Mouse (Mus musculus) brown adipose tissue, adult 24 weeks (tissue): ENCODE measurements around the gene Orm2. TPM values are rescaled to one million over a fixed set of nuclear protein-coding genes. Genes with fewer than 3 reads are reported as not detected.

Experiments used
- H3K27ac ChIP-seq: fragments of 200-500 bp; replicated peaks from 2 replicates; pipeline ENCODE4 v1.5.1; 2012; ENCODE audit warnings: low read depth, mild to moderate bottlenecking, low read length
- H3K4me1 ChIP-seq: fragments of 200-500 bp; 2 replicates; pipeline ENCODE4 v1.6.1; 2012; ENCODE audit warnings: low read length, mixed read lengths; ENCODE audit not compliant: control insufficient read depth, insufficient read depth, insufficient read length
- H3K4me3 ChIP-seq: fragments of 200-500 bp; 2 replicates; pipeline ENCODE4 v1.5.1; 2012; ENCODE audit warnings: low read depth, mild to moderate bottlenecking, low read length, moderate library complexity; ENCODE audit not compliant: insufficient read depth
- polyA plus RNA-seq: library from polyadenylated mRNA; stranded (reverse); fragments of >200 nt; gene quantifications from 2 replicates; pipeline ENCODE4 v1.2.4, GENCODE M21; 2012; ENCODE audit not compliant: missing spikeins, insufficient read depth, insufficient read length

Gene Orm2
- polyA plus RNA-seq, 1 experiment, result 1.3 TPM

- H3K4me1 ChIP-seq, result peaks cover 10% of the 10 kb centered on the region
- H3K27ac ChIP-seq, result peak overlapping the region; percentile 31; the same call in 1 of the 2 replicates
- H3K4me3 ChIP-seq, result no peak overlapping the region
Measured at GRCm38 (mm10) chr4:63356981-63357570, 5.2 kb upstream of the Orm2 start.

GRCm38 (mm10) chr4:63359861-63360260 lies 2.4 kb upstream of the Orm2 start:
- Histone ChIP-seq H3K27ac (no peak overlapping the region), H3K4me3 (no peak overlapping the region)

GRCm38 (mm10) chr4:63368577-63368976 lies 6.3 kb downstream of the Orm2 start:
- no peaks in the 10 kb centered on the region for H3K4me1 ChIP-seq
- no peak overlapping the region for H3K4me3 ChIP-seq
- H3K27ac ChIP-seq, result no peak overlapping the region

More at GRCm38 (mm10) chr4:63359861-63360260, 2.4 kb upstream of the Orm2 start:
- H3K4me1 ChIP-seq, result peaks cover 10% of the 10 kb centered on the region

- no peak overlapping the region for H3K4me3 ChIP-seq
- H3K27ac ChIP-seq, result no peak overlapping the region
- no peaks in the 10 kb centered on the region for H3K4me1 ChIP-seq
Measured at GRCm38 (mm10) chr4:63370897-63371296, 8.6 kb downstream of the Orm2 start.

GRCm38 (mm10) chr4:63371890-63372289 lies 9.6 kb downstream of the Orm2 start:
- H3K4me1 ChIP-seq, result no peaks in the 10 kb centered on the region
- no peak overlapping the region for H3K27ac ChIP-seq
- no peak overlapping the region for H3K4me3 ChIP-seq

- Histone ChIP-seq H3K4me3 (no peak overlapping the region), H3K27ac (no peak overlapping the region), H3K4me1 (no peaks in the 10 kb centered on the region)
Measured at GRCm38 (mm10) chr4:63373404-63373803, 11.2 kb downstream of the Orm2 start.

- H3K4me1 ChIP-seq, result no peaks in the 10 kb centered on the region
- no peak overlapping the region for H3K27ac ChIP-seq
- H3K4me3 ChIP-seq, result no peak overlapping the region
Measured at GRCm38 (mm10) chr4:63374331-63374730, 12.1 kb downstream of the Orm2 start.

- Histone ChIP-seq H3K4me3 (no peak overlapping the region), H3K4me1 (no peaks in the 10 kb centered on the region), H3K27ac (no peak overlapping the region)
Measured at GRCm38 (mm10) chr4:63375367-63375766, 13.1 kb downstream of the Orm2 start.

GRCm38 (mm10) chr4:63377483-63377882 lies 15.2 kb downstream of the Orm2 start:
- Histone ChIP-seq H3K27ac (no peak overlapping the region), H3K4me1 (no peaks in the 10 kb centered on the region), H3K4me3 (no peak overlapping the region)

- Histone ChIP-seq H3K4me3 (no peak overlapping the region), H3K4me1 (no peaks in the 10 kb centered on the region; the same call in 1 of the 2 replicates), H3K27ac (no peak overlapping the region)
Measured at GRCm38 (mm10) chr4:63382676-63383369, 20.6 kb downstream of the Orm2 start.

GRCm38 (mm10) chr4:63383474-63383873 lies 21.2 kb downstream of the Orm2 start:
- no peak overlapping the region for H3K4me3 ChIP-seq
- no peaks in the 10 kb centered on the region; the same call in 1 of the 2 replicates for H3K4me1 ChIP-seq
- no peak overlapping the region for H3K27ac ChIP-seq

- Histone ChIP-seq H3K4me3 (no peak overlapping the region), H3K4me1 (no peaks in the 10 kb centered on the region; the same call in 1 of the 2 replicates), H3K27ac (no peak overlapping the region)
Measured at GRCm38 (mm10) chr4:63384262-63384661, 22.0 kb downstream of the Orm2 start.

GRCm38 (mm10) chr4:63385253-63385652 lies 23.0 kb downstream of the Orm2 start:
- H3K4me1 ChIP-seq, result no peaks in the 10 kb centered on the region; the same call in 1 of the 2 replicates
- peak overlapping the region; percentile 10; the same call in 1 of the 2 replicates for H3K27ac ChIP-seq
- no peak overlapping the region for H3K4me3 ChIP-seq

GRCm38 (mm10) chr4:63385784-63386183 lies 23.5 kb downstream of the Orm2 start:
- Histone ChIP-seq H3K4me1 (no peaks in the 10 kb centered on the region; the same call in 1 of the 2 replicates), H3K4me3 (no peak overlapping the region)

GRCm38 (mm10) chr4:63388029-63388428 lies 25.8 kb downstream of the Orm2 start:
- Histone ChIP-seq H3K27ac (no peak overlapping the region), H3K4me1 (peaks cover 2% of the 10 kb centered on the region; the same call in 1 of the 2 replicates), H3K4me3 (no peak overlapping the region)

More at GRCm38 (mm10) chr4:63385784-63386183, 23.5 kb downstream of the Orm2 start:
- H3K27ac ChIP-seq, result 0 out of 2 replicates have a peak overlapping the region, but pooled peaks have one; percentile 10
